Mouse (Mus musculus) heart, postnatal 0 days (tissue): ENCODE data around the gene Gm12800.

ENCODE experiments used
- CTCF ChIP-seq: IDR thresholded peaks from 2 replicates; pipeline ENCODE4 v1.5.1; 2016; ENCODE audit warnings: antibody characterized with exemption, control low read depth, low read depth
- EP300 ChIP-seq: IDR thresholded peaks from 2 replicates; pipeline ENCODE4 v1.6.1; 2016; ENCODE audit warnings: antibody characterized with exemption, low read depth

DNA sequence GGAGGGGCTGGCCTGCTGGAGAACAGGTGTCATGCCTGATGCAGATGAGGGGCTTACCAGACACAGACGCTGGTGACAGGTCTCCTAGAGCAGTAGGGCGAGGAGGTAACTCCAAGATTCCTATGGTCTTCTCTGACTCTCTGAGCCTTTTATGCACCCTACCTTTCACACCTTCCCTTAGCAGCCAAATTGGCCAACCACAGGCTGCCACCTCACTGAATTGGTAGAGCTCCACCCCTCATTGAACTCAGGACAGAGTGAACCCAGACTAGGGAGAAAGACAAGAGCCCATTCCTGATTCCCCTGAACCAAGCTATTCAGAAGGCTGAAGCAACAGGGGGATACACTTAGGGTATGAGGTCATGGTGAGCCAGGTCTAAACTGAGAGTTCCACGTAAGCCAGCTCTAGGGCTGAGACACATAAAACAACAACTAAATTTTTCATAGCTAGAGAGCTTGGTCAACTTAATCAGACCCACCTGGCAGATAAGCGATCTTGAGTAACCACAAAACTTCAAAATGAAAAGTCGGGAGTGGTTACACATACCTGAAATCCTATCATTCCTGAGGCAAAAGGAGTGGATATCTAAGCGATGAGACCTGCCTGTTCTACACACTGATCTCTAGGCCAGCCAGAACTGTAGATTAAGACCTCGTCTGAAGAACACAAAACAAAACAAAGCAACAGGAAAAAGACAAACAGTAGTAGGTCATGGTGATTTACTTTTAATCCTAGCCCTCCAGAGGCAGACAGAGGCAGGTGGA is 15.1 kb upstream of the Gm12800 start, which contains the start of gene C130073F10Rik:
- TF ChIP-seq CTCF (no peak), EP300 (no peak)
